Mouse (Mus musculus) kidney, adult 18-20 months (tissue): Measurements from ENCODE around the gene Usp4.

Experiments used
- DNase-seq: peaks from one replicate; pipeline ENCODE4 v3.0.0; 2021

Gene Usp4

GRCm38 (mm10) chr9:108428384-108428783 is 80.7 kb downstream of the Usp4 start, which contains the start of gene Ccdc36:
Gene Ccdc36, minus strand, starts transcription at chr9:108428484.
- no peak for DNase-seq

GRCm38 (mm10) chr9:108431431-108432067 is 83.9 kb downstream of the Usp4 start:
- no peak for DNase-seq

GRCm38 (mm10) chr9:108436182-108436581 is 88.5 kb downstream of the Usp4 start, which contains the start of gene BC048562:
Gene BC048562, plus strand, starts transcription at chr9:108436482.
- no peak for DNase-seq

GRCm38 (mm10) chr9:108439176-108439575 is 91.5 kb downstream of the Usp4 start:
- DNase-seq = no peak

- DNase-seq = no peak
These were observed 92.8 kb downstream of the Usp4 start for GRCm38 (mm10) chr9:108440485-108440884.

GRCm38 (mm10) chr9:108441236-108441919 is 93.7 kb downstream of the Usp4 start:
- DNase-seq = no peak
